Mouse (Mus musculus): ENCODE data around the gene Rgl3. TPM values are rescaled to one million over a fixed set of nuclear protein-coding genes. Genes with fewer than 3 reads are reported as not detected.

Rgl3 gene
- total RNA-seq, 2 experiments from 2014 or later = 0.28 to 0.42 TPM

DNA sequence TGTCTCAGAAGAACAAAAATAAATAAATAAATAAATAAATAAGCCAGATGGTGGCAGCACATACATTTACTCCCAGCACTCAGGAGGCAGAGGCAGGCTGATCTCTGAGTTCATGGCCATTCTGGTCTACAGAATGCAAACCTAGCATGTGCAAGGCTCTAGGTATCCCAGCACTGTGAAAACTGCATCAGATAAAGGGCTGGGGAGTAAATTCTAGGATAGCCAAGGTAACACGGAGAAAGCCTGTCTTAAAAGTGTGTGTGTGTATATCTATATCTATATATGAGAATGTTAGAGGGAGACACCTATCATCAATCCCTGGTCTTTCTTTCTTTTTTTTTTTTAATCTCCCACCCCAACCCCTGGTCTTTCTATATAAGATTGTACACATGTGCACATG, 63.7 kb downstream of the Rgl3 start:
- no peak for DNase-seq
- intact Hi-C loops (cut with DNase I) = no loop called here

DNA sequence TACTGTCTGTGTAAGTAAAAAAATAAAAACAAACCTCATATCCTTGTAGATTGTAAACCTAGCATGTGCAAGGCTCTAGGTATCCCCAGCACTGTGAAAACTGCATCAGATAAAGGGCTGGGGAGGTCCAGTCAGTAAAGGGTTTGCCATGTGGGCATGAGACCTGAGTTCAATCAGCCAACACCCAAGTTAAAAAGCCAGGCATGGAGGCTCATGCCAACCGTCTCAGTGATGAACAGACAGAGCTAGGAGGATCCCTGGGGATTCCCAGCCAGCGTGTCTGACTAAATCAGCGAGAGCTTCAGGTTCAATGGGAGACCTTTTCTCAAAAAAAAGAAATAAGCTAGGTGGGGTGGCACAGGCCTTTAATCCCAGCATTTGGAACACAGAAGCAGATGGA, 64.2 kb downstream of the Rgl3 start:
- intact Hi-C loops (cut with DNase I) = no loop called here
- no peak for DNase-seq

DNA sequence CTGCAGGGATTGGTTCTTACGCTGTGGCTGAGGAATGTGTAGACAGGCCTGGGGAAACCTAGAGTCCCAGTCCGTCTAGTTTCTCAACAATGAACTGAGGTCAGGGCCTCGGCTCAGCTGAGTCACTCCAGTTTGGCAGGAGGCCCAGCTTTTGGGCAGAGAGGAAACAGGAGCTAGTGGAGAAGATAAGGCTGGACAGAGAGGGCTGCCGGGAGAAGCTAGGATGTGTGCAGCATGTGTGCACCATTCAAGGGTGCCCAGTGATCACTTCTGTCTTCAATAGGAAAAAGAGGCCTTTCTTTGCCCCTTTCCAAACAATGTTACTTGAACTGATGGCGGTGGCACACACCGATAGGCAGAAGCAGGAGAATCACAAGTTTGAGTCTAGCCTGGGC, 65.2 kb downstream of the Rgl3 start:
- DNase-seq = peak; percentile 70 to 89
- intact Hi-C loops (cut with DNase I) = no loop called here

DNA sequence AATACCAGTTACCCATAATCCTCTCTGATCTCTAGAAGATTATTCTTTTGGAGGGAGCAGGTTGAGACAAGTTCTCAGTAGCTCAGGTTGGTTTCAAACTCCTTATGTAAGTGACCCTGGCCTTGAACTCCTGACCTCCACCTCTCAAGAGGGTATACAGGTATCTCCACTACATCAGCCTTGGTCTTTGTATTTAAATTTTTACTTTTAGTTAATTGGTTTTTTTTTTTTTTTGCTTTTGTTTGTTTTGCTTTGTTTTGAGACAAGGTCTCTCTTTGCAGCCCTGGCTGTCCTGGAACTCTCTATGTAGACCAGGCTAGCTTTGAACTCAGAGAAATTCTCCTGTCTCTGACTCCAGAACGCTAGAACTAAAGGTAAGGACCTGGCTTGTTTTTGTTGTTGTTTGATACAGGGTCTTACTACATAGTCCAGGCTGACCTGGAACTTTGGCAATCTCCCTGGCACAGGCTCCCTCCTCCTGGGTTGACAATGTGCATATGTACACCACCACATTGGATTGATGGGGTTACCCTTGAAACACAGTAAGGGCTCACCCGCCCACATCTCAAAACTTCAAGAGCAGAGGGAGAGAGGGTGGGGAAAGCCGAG, 65.7 kb downstream of the Rgl3 start:
- DNase-seq = no peak
- intact Hi-C loops (cut with DNase I) = no loop called here

DNA sequence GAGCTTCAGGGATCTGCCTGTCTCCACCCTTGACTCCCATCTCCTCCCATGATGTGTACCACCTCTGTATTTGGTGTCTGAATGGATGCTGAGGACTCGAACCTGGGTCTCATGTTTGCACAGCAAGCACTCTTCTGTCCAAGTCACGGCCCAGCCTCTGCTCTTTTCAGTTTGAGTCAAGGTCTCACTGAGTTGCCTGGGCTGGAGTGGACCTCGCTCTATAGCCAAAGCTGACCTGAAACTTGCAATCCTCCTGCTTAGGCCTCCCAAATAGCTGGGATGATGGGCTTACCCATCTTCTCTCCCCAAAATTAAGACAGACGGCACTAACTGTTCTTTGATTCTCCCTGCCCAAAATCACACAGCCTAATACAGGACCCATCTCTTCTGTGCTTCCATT, 66.2 kb downstream of the Rgl3 start:
- intact Hi-C loops (cut with DNase I) = no loop called here

More for the DNA sequence above, 66.2 kb downstream of the Rgl3 start:
- no peak for DNase-seq

Other genes with a start within 250 kb of the Rgl3 start
- gene Spc24, start 229.1 kb downstream of the Rgl3 start, total RNA-seq (2021) = 1 to 10 TPM in 1 of 2 experiments, under 1 TPM in 1; 0.64 to 1.8 TPM
- 10 to 100 TPM; 12.7 to 13.3 TPM for gene Kank2, start 190.7 kb downstream of the Rgl3 start, total RNA-seq (2021)
- gene Angptl8, start 153.9 kb downstream of the Rgl3 start, total RNA-seq (2021) = not detected
- gene Dock6, start 136.8 kb downstream of the Rgl3 start, total RNA-seq (2021) = 10 to 100 TPM; 10.1 to 12.5 TPM
- gene Rab3d, start 71.3 kb downstream of the Rgl3 start, total RNA-seq (2021) = 1 to 10 TPM; 2.3 to 4.1 TPM
- under 1 TPM in 1 of 2 experiments, not detected in 1; 0.30 TPM for gene Ccdc159, start 62.0 kb downstream of the Rgl3 start, total RNA-seq (2021)
- gene Tmem205, start 61.9 kb downstream of the Rgl3 start, total RNA-seq (2021) = 10 to 100 TPM in 1 of 2 experiments, 1 to 10 TPM in 1; 7.8 to 10.5 TPM
- under 1 TPM; 0.49 to 0.64 TPM for gene Plppr2, start 52.4 kb downstream of the Rgl3 start, total RNA-seq (2021)
- gene Swsap1, start 33.7 kb downstream of the Rgl3 start, total RNA-seq (2021) = 1 to 10 TPM; 1.4 to 2.2 TPM
- under 1 TPM; 0.23 to 0.59 TPM for gene Epor, start 25.9 kb downstream of the Rgl3 start, total RNA-seq (2021)
- gene Ccdc151, start 13.2 kb upstream of the Rgl3 start, total RNA-seq (2021) = under 1 TPM in 1 of 2 experiments, not detected in 1; 0.25 TPM
- gene Prkcsh, start 13.4 kb upstream of the Rgl3 start, total RNA-seq (2021) = 10 to 100 TPM; 27.4 to 27.6 TPM
- under 1 TPM in 1 of 2 experiments, not detected in 1; 0.26 TPM for gene Elavl3, start 62.6 kb upstream of the Rgl3 start, total RNA-seq (2021)
- not detected for gene Gm49318, start 81.8 kb upstream of the Rgl3 start, total RNA-seq (2021)
- gene Zfp653, start 81.9 kb upstream of the Rgl3 start, total RNA-seq (2021) = 1 to 10 TPM; 2.9 to 3.8 TPM
- 10 to 100 TPM; 82.2 to 86.9 TPM for gene Ecsit, start 96.0 kb upstream of the Rgl3 start, total RNA-seq (2021)
- gene Cnn1, start 109.8 kb upstream of the Rgl3 start, total RNA-seq (2021) = 1 to 10 TPM; 1.4 to 2.1 TPM
- 10 to 100 TPM; 32.5 to 35.3 TPM for gene Elof1, start 127.7 kb upstream of the Rgl3 start, total RNA-seq (2021)
- gene Acp5, start 146.3 kb upstream of the Rgl3 start, total RNA-seq (2021) = 1 to 10 TPM; 1.1 to 2.9 TPM
- 10 to 100 TPM; 29.4 to 31.2 TPM for gene Pigyl, start 167.4 kb upstream of the Rgl3 start, total RNA-seq (2021)
- not detected for gene Zfp872, start 198.6 kb upstream of the Rgl3 start, total RNA-seq (2021)
- 1 to 10 TPM; 5.9 to 6.7 TPM for gene Zfp809, start 236.3 kb upstream of the Rgl3 start, total RNA-seq (2021)

Measured in gastrocnemius, postnatal 36 days (tissue).